Mouse (Mus musculus): ENCODE measurements around the gene Msh5. TPM values are rescaled to one million over a fixed set of nuclear protein-coding genes. Genes with fewer than 3 reads are reported as not detected.

The Msh5 gene
- polyA plus RNA-seq, 1 experiment from 2014 or later = 2.4 TPM

DNA sequence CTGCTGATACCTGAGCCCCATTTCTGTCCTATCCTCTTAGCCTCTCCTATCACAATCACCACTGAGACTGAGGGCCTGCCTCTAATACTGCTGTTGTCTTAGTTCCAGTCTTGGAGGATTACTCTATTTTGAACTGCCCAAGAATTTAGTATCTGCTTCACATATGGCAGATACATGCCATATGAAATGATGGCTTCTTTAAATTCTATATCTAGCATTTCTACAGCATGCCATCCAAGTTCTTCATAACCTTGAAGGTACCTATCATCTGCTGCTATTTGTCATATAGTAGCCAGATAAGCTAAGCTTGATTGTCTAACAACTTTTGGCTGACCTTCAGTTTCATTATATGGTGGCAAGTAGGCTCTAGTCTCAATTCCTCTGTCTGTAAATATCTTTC is 51.8 kb downstream of the Msh5 start:
- Histone ChIP-seq H3K27me3 (ENCODE audit: control insufficient read depth, insufficient read depth, low read length) (no peaks in the 10 kb centered on the region), H3K27ac (no peak overlapping the region), H3K9ac (no peak overlapping the region), H3K36me3 (replicated peaks; ENCODE audit: control insufficient read depth, insufficient read depth) (0 out of 2 replicates have a peak, but pooled peaks cover 5% of the 10 kb centered on the region), H3K9me3 (ENCODE audit: control insufficient read depth, low read length) (no peaks in the 10 kb centered on the region), H3K4me3 (replicated peaks; ENCODE audit: low read length) (no peak overlapping the region), H3K4me2 (replicated peaks) (no peak overlapping the region), H3K4me1 (replicated peaks; ENCODE audit: control insufficient read depth, insufficient read depth, low read length) (no peaks in the 10 kb centered on the region)
- ATAC-seq (ENCODE audit: low FRiP score) = no peak
- no peak for DNase-seq (ENCODE audit: low spot score)

DNA sequence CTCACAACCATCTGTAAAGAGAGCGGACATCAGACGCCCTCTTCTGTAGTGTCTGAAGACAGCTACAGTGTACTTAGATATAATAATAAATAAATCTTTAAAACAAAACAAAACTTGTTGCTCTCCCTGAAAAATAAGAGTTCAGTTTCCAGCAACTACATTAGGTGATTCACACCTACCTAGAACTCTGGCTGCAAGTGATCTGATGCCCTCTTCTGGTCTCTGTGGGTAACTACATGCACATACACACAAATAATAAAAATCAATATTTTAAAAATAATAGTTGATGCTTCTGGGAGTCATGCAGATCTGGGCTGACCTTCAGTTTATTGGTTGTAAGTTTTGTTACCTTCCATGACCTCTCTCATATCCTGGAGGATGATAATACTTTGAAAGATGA is 62.3 kb downstream of the Msh5 start:
- ATAC-seq (ENCODE audit: low FRiP score) (no peak), DNase-seq (ENCODE audit: low spot score) (peak; percentile 58)

GRCm38 (mm10) chr17:34982328-34982727 is 64.2 kb downstream of the Msh5 start:
- ATAC-seq (ENCODE audit: low FRiP score) (peak; percentile 24; the same call in 1 of the 2 replicates), DNase-seq (ENCODE audit: low spot score) (no peak)
- H3K27me3 ChIP-seq (ENCODE audit: control insufficient read depth, insufficient read depth, low read length) = no peaks in the 10 kb centered on the region
- under 1% methylated on average over 15 of the region's 15 CpGs for WGBS
- H3K36me3 ChIP-seq (replicated peaks; ENCODE audit: control insufficient read depth, insufficient read depth) = peaks cover 19% of the 10 kb centered on the region
- peak overlapping the region; percentile 96 for H3K4me2 ChIP-seq (replicated peaks)
- peak overlapping the region; percentile 78 for H3K9ac ChIP-seq
- H3K4me1 ChIP-seq (replicated peaks; ENCODE audit: control insufficient read depth, insufficient read depth, low read length) = peaks cover 14% of the 10 kb centered on the region
- peak overlapping the region; percentile 65 for H3K4me3 ChIP-seq (replicated peaks; ENCODE audit: low read length)
- peak overlapping the region; percentile 96; the same call in 1 of the 2 replicates for H3K27ac ChIP-seq
- no peaks in the 10 kb centered on the region for H3K9me3 ChIP-seq (ENCODE audit: control insufficient read depth, low read length)

More for the DNA sequence above, 62.3 kb downstream of the Msh5 start:
- Histone ChIP-seq H3K4me2 (replicated peaks) (no peak overlapping the region), H3K27ac (no peak overlapping the region), H3K4me3 (replicated peaks; ENCODE audit: low read length) (no peak overlapping the region), H3K27me3 (ENCODE audit: control insufficient read depth, insufficient read depth, low read length) (no peaks in the 10 kb centered on the region), H3K4me1 (replicated peaks; ENCODE audit: control insufficient read depth, insufficient read depth, low read length) (peaks cover 14% of the 10 kb centered on the region), H3K9ac (no peak overlapping the region), H3K9me3 (ENCODE audit: control insufficient read depth, low read length) (no peaks in the 10 kb centered on the region), H3K36me3 (replicated peaks; ENCODE audit: control insufficient read depth, insufficient read depth) (peaks cover 26% of the 10 kb centered on the region)
- WGBS = 69% methylated on average over 2 of the region's 2 CpGs

DNA sequence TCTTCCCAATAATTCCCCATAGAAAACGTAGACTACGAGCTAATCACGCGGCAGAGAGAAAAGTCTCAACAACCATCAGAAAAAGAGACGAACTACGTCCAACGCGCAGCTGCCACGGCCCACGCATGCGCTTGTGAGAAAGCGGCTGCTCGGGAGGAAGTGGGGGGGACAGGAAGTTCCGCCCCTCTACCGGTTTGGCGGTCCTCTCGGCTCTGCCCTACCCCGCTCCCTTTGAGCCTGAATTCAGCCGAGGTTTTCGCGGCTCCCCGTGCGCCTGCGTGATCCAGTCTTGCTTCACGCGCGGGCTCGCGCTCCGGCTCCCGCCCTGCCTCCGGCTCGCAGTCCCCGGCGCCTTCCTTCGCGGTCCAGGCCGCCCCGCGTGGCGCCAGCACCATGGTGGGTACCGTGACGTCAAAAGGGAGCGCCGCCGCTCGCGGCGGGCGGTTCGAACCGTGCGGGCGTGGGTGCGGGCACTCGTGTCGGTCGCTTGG is 64.8 kb downstream of the Msh5 start, which contains the start of gene Lsm2:
Lsm2 (plus strand) TSS at position 173 of the 491 bp plus-strand sequence.
- peak; percentile 94 for ATAC-seq (ENCODE audit: low FRiP score)
- Histone ChIP-seq H3K27ac (peak within 1 kb of the TSS; percentile 96), H3K9ac (peak within 1 kb of the TSS; percentile 78), H3K27me3 (ENCODE audit: control insufficient read depth, insufficient read depth, low read length) (no peaks in the 10 kb centered on the region), H3K36me3 (replicated peaks; ENCODE audit: control insufficient read depth, insufficient read depth) (peaks cover 18% of the 10 kb centered on the region), H3K9me3 (ENCODE audit: control insufficient read depth, low read length) (no peaks in the 10 kb centered on the region), H3K4me3 (replicated peaks; ENCODE audit: low read length) (peak within 1 kb of the TSS; percentile 65), H3K4me2 (replicated peaks) (peak within 1 kb of the TSS; percentile 96), H3K4me1 (replicated peaks; ENCODE audit: control insufficient read depth, insufficient read depth, low read length) (peaks cover 14% of the 10 kb centered on the region)
- DNase-seq (ENCODE audit: low spot score) = peak; percentile 89
- WGBS = under 1% methylated on average over 58 of the region's 58 CpGs

DNA sequence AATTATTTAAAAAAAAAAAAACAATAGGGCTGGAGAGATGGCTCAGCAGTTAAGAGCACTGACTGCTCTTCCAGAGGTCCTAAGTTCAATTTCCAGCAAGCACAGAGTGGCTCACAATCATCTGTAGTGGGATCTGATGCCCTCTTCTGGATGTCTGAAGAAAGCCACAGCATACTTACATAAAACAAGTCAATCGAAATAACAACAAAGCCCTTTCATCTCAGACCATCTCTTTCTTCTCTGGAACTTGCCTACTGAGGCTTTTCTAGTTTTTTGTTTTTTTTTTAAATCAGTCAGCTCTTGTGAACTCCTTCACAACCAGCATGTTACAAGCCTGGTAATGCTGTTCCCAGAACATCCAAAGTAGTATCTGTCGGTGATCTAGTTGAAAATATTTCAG is 65.9 kb downstream of the Msh5 start:
- Histone ChIP-seq H3K4me1 (replicated peaks; ENCODE audit: control insufficient read depth, insufficient read depth, low read length) (peaks cover 14% of the 10 kb centered on the region), H3K9me3 (ENCODE audit: control insufficient read depth, low read length) (no peaks in the 10 kb centered on the region), H3K36me3 (replicated peaks; ENCODE audit: control insufficient read depth, insufficient read depth) (peaks cover 7% of the 10 kb centered on the region), H3K27ac (0 out of 2 replicates have a peak overlapping the region, but pooled peaks have one; percentile 26), H3K4me3 (replicated peaks; ENCODE audit: low read length) (peak overlapping the region; percentile 65), H3K4me2 (replicated peaks) (peak overlapping the region; percentile 96), H3K9ac (peak overlapping the region; percentile 78), H3K27me3 (ENCODE audit: control insufficient read depth, insufficient read depth, low read length) (no peaks in the 10 kb centered on the region)
- peak; percentile 31 for DNase-seq (ENCODE audit: low spot score)
- no peak for ATAC-seq (ENCODE audit: low FRiP score)
- WGBS = 19% methylated on average over 2 of the region's 2 CpGs

DNA sequence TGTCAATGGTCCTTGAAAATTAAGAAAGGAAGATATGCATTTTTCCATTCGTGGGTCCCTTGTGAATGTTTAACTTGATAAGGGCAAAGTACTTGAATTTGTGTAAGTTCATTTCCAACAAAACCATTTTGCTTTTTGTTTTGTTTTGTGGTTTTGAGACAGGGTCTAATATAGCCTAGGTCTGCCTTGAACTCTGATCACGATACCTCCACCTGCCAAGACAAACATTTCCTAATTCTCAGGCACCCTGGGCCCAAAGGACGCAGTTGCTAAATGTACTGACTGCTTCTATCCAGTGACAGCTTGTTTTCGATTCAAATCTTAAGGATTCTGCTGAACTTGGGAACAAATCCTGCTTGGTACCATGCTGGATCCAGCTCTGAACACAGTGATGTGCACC is 66.9 kb downstream of the Msh5 start:
- WGBS = 97% methylated on average over 4 of the region's 4 CpGs
- ATAC-seq (ENCODE audit: low FRiP score) = no peak
- no peaks in the 10 kb centered on the region for H3K9me3 ChIP-seq (ENCODE audit: control insufficient read depth, low read length)
- peaks cover 14% of the 10 kb centered on the region for H3K4me1 ChIP-seq (replicated peaks; ENCODE audit: control insufficient read depth, insufficient read depth, low read length)
- H3K4me3 ChIP-seq (replicated peaks; ENCODE audit: low read length) = no peak overlapping the region
- no peak overlapping the region for H3K4me2 ChIP-seq (replicated peaks)
- no peak overlapping the region for H3K27ac ChIP-seq
- no peaks in the 10 kb centered on the region for H3K27me3 ChIP-seq (ENCODE audit: control insufficient read depth, insufficient read depth, low read length)
- H3K36me3 ChIP-seq (replicated peaks; ENCODE audit: control insufficient read depth, insufficient read depth) = no peaks in the 10 kb centered on the region
- no peak overlapping the region for H3K9ac ChIP-seq
- no peak for DNase-seq (ENCODE audit: low spot score)

Other genes with a start within 250 kb of the Msh5 start
- gene Cyp21a1, start 242.2 kb downstream of the Msh5 start, polyA plus RNA-seq (2014; fragmentation: Nextera tagmentation; extraction: Ambion mirVana) = not detected in 2 replicates
- gene Stk19, start 209.8 kb downstream of the Msh5 start, polyA plus RNA-seq (2014; fragmentation: Nextera tagmentation; extraction: Ambion mirVana) = 25.9 and 28.8 TPM in 2 replicates
- 54.4 and 61.9 TPM in 2 replicates for gene Dxo, start 209.7 kb downstream of the Msh5 start, polyA plus RNA-seq (2014; fragmentation: Nextera tagmentation; extraction: Ambion mirVana)
- gene Skiv2l, start 196.5 kb downstream of the Msh5 start, polyA plus RNA-seq (2014; fragmentation: Nextera tagmentation; extraction: Ambion mirVana) = 49.6 and 51.2 TPM in 2 replicates
- gene Nelfe, start 196.4 kb downstream of the Msh5 start, polyA plus RNA-seq (2014; fragmentation: Nextera tagmentation; extraction: Ambion mirVana) = 73.7 and 74.0 TPM in 2 replicates
- gene Cfb, start 184.2 kb downstream of the Msh5 start, polyA plus RNA-seq (2014; fragmentation: Nextera tagmentation; extraction: Ambion mirVana) = 2.2 and 2.3 TPM in 2 replicates
- 3.0 and 3.3 TPM in 2 replicates for gene Zbtb12, start 167.3 kb downstream of the Msh5 start, polyA plus RNA-seq (2014; fragmentation: Nextera tagmentation; extraction: Ambion mirVana)
- not detected in 2 replicates for gene Gm20547, start 164.7 kb downstream of the Msh5 start, polyA plus RNA-seq (2014; fragmentation: Nextera tagmentation; extraction: Ambion mirVana)
- gene C2, start 148.5 kb downstream of the Msh5 start, polyA plus RNA-seq (2014; fragmentation: Nextera tagmentation; extraction: Ambion mirVana) = 1.2 and 1.8 TPM in 2 replicates
- 72.6 and 82.1 TPM in 2 replicates for gene Ehmt2, start 148.3 kb downstream of the Msh5 start, polyA plus RNA-seq (2014; fragmentation: Nextera tagmentation; extraction: Ambion mirVana)
- gene Slc44a4, start 132.3 kb downstream of the Msh5 start, polyA plus RNA-seq (2014; fragmentation: Nextera tagmentation; extraction: Ambion mirVana) = 0.11 and 0.12 TPM in 2 replicates
- gene Neu1, start 115.5 kb downstream of the Msh5 start, polyA plus RNA-seq (2014; fragmentation: Nextera tagmentation; extraction: Ambion mirVana) = 26.9 and 27.2 TPM in 2 replicates
- gene Hspa1b, start 87.5 kb downstream of the Msh5 start, polyA plus RNA-seq (2014; fragmentation: Nextera tagmentation; extraction: Ambion mirVana) = 0.34 and 0.56 TPM in 2 replicates
- gene Gm20481, start 76.8 kb downstream of the Msh5 start, polyA plus RNA-seq (2014; fragmentation: Nextera tagmentation; extraction: Ambion mirVana) = not detected in 2 replicates
- 7.5 and 11.6 TPM in 2 replicates for gene Hspa1a, start 74.6 kb downstream of the Msh5 start, polyA plus RNA-seq (2014; fragmentation: Nextera tagmentation; extraction: Ambion mirVana)
- gene Hspa1l, start 74.0 kb downstream of the Msh5 start, polyA plus RNA-seq (2014; fragmentation: Nextera tagmentation; extraction: Ambion mirVana) = 1.9 TPM in 2 replicates
- gene Lsm2, start 64.9 kb downstream of the Msh5 start, polyA plus RNA-seq (2014; fragmentation: Nextera tagmentation; extraction: Ambion mirVana) = 92.9 and 97.8 TPM in 2 replicates
- gene Vars, start 45.8 kb downstream of the Msh5 start, polyA plus RNA-seq (2014; fragmentation: Nextera tagmentation; extraction: Ambion mirVana) = 51.0 and 51.6 TPM in 2 replicates
- 0.13 and 0.16 TPM in 2 replicates for gene Vwa7, start 30.2 kb downstream of the Msh5 start, polyA plus RNA-seq (2014; fragmentation: Nextera tagmentation; extraction: Ambion mirVana)
- gene Sapcd1, start 18.7 kb downstream of the Msh5 start, polyA plus RNA-seq (2014; fragmentation: Nextera tagmentation; extraction: Ambion mirVana) = 1.4 and 1.7 TPM in 2 replicates
- gene Clic1, start 3.2 kb upstream of the Msh5 start, polyA plus RNA-seq (2014; fragmentation: Nextera tagmentation; extraction: Ambion mirVana) = 23.8 and 24.7 TPM in 2 replicates
- gene Ddah2, start 12.3 kb upstream of the Msh5 start, polyA plus RNA-seq (2014; fragmentation: Nextera tagmentation; extraction: Ambion mirVana) = 295 and 328 TPM in 2 replicates
- not detected in 2 replicates for gene Ly6g6c, start 18.6 kb upstream of the Msh5 start, polyA plus RNA-seq (2014; fragmentation: Nextera tagmentation; extraction: Ambion mirVana)
- 0.21 and 0.42 TPM in 2 replicates for gene Mpig6b, start 19.4 kb upstream of the Msh5 start, polyA plus RNA-seq (2014; fragmentation: Nextera tagmentation; extraction: Ambion mirVana)
- gene Ly6g6e, start 30.2 kb upstream of the Msh5 start, polyA plus RNA-seq (2014; fragmentation: Nextera tagmentation; extraction: Ambion mirVana) = not detected in 2 replicates
- 0.82 and 0.94 TPM in 2 replicates for gene Ly6g6d, start 31.3 kb upstream of the Msh5 start, polyA plus RNA-seq (2014; fragmentation: Nextera tagmentation; extraction: Ambion mirVana)
- gene Ly6g6f, start 38.9 kb upstream of the Msh5 start, polyA plus RNA-seq (2014; fragmentation: Nextera tagmentation; extraction: Ambion mirVana) = 0.23 TPM in 1 of 2 replicates, not detected in the other
- gene Abhd16a, start 42.5 kb upstream of the Msh5 start, polyA plus RNA-seq (2014; fragmentation: Nextera tagmentation; extraction: Ambion mirVana) = 86.8 and 89.1 TPM in 2 replicates
- gene Ly6g5c, start 61.5 kb upstream of the Msh5 start, polyA plus RNA-seq (2014; fragmentation: Nextera tagmentation; extraction: Ambion mirVana) = not detected in 2 replicates
- 0.44 and 1.0 TPM in 2 replicates for gene Ly6g5b, start 68.7 kb upstream of the Msh5 start, polyA plus RNA-seq (2014; fragmentation: Nextera tagmentation; extraction: Ambion mirVana)
- gene Gpank1, start 74.7 kb upstream of the Msh5 start, polyA plus RNA-seq (2014; fragmentation: Nextera tagmentation; extraction: Ambion mirVana) = 21.9 and 22.0 TPM in 2 replicates
- gene Csnk2b, start 75.3 kb upstream of the Msh5 start, polyA plus RNA-seq (2014; fragmentation: Nextera tagmentation; extraction: Ambion mirVana) = 321 and 339 TPM in 2 replicates
- 6.0 and 6.2 TPM in 2 replicates for gene D17H6S53E, start 79.6 kb upstream of the Msh5 start, polyA plus RNA-seq (2014; fragmentation: Nextera tagmentation; extraction: Ambion mirVana)
- 0.39 TPM in 1 of 2 replicates, not detected in the other for gene Apom, start 85.3 kb upstream of the Msh5 start, polyA plus RNA-seq (2014; fragmentation: Nextera tagmentation; extraction: Ambion mirVana)
- 90.2 and 98.2 TPM in 2 replicates for gene Bag6, start 88.4 kb upstream of the Msh5 start, polyA plus RNA-seq (2014; fragmentation: Nextera tagmentation; extraction: Ambion mirVana)
- 152 and 168 TPM in 2 replicates for gene Prrc2a, start 118.2 kb upstream of the Msh5 start, polyA plus RNA-seq (2014; fragmentation: Nextera tagmentation; extraction: Ambion mirVana)
- gene Aif1, start 129.3 kb upstream of the Msh5 start, polyA plus RNA-seq (2014; fragmentation: Nextera tagmentation; extraction: Ambion mirVana) = 7.8 and 8.7 TPM in 2 replicates
- gene Lst1, start 141.7 kb upstream of the Msh5 start, polyA plus RNA-seq (2014; fragmentation: Nextera tagmentation; extraction: Ambion mirVana) = 8.2 and 13.3 TPM in 2 replicates
- gene Ltb, start 147.7 kb upstream of the Msh5 start, polyA plus RNA-seq (2014; fragmentation: Nextera tagmentation; extraction: Ambion mirVana) = 0.29 and 0.39 TPM in 2 replicates
- not detected in 2 replicates for gene Tnf, start 155.3 kb upstream of the Msh5 start, polyA plus RNA-seq (2014; fragmentation: Nextera tagmentation; extraction: Ambion mirVana)
- 0.23 and 0.55 TPM in 2 replicates for gene Lta, start 158.6 kb upstream of the Msh5 start, polyA plus RNA-seq (2014; fragmentation: Nextera tagmentation; extraction: Ambion mirVana)
- gene Gm16181, start 174.1 kb upstream of the Msh5 start, polyA plus RNA-seq (2014; fragmentation: Nextera tagmentation; extraction: Ambion mirVana) = not detected in 2 replicates
- gene Atp6v1g2, start 186.9 kb upstream of the Msh5 start, polyA plus RNA-seq (2014; fragmentation: Nextera tagmentation; extraction: Ambion mirVana) = 122 and 138 TPM in 2 replicates
- 3.5 and 3.8 TPM in 2 replicates for gene Nfkbil1, start 189.0 kb upstream of the Msh5 start, polyA plus RNA-seq (2014; fragmentation: Nextera tagmentation; extraction: Ambion mirVana)
- 341 and 346 TPM in 2 replicates for gene Ddx39b, start 195.0 kb upstream of the Msh5 start, polyA plus RNA-seq (2014; fragmentation: Nextera tagmentation; extraction: Ambion mirVana)
- 95.5 and 98.1 TPM in 2 replicates for gene H2-D1, start 216.0 kb upstream of the Msh5 start, polyA plus RNA-seq (2014; fragmentation: Nextera tagmentation; extraction: Ambion mirVana)